Mouse (Mus musculus) left cerebral cortex, postnatal 10 days (tissue): Measurements from ENCODE around the gene 4933424G06Rik. TPM values are rescaled to one million over a fixed set of nuclear protein-coding genes. Genes with fewer than 3 reads are reported as not detected.
A peak's percentile ranks its signal among the peaks of the same experiment; 100 is the strongest.

Source experiments
- DNase-seq, 2 experiments: peaks; one replicate each; pipeline ENCODE4 v3.0.0; 2021 to 2022; ENCODE audit warnings: low spot score in 2 of 2, mixed read lengths in 1 of 2; ENCODE audit errors: extremely low spot score in 1 of 2
- intact Hi-C: fragments of 180-260 bp; cut with DNase I; formaldehyde crosslinking; loops from one replicate; pipeline ENCODE4 v1.15.1; 2025
- total RNA-seq, 2 experiments: library from RNA; stranded (reverse); gene quantifications; 2 replicates each; pipeline ENCODE4 v1.2.3; 2021

4933424G06Rik gene
- total RNA-seq, 2 experiments from 2014 or later = 0.71 to 0.81 TPM

GRCm38 (mm10) chr1:36761061-36761460 is 51.1 kb downstream of the 4933424G06Rik start:
- intact Hi-C loops = no loop called here

GRCm38 (mm10) chr1:36761568-36761967 is 51.6 kb downstream of the 4933424G06Rik start, which contains the start of gene Zap70:
Gene Zap70 (plus strand): TSS chr1:36761798.
- intact Hi-C loops = no loop called here

More at GRCm38 (mm10) chr1:36761061-36761460, 51.1 kb downstream of the 4933424G06Rik start:
- DNase-seq = peak in 1 of 2 experiments; percentile 9

GRCm38 (mm10) chr1:36766431-36767205 is 56.7 kb downstream of the 4933424G06Rik start:
- intact Hi-C loops = no loop called here
- peak in 1 of 2 experiments; percentile 10 for DNase-seq

More at GRCm38 (mm10) chr1:36761568-36761967, 51.6 kb downstream of the 4933424G06Rik start, which contains the start of gene Zap70:
- DNase-seq = peak in 1 of 2 experiments; percentile 16

- DNase-seq = no peak
- intact Hi-C loops = no loop called here
These were observed 57.4 kb downstream of the 4933424G06Rik start for GRCm38 (mm10) chr1:36767321-36767720.

GRCm38 (mm10) chr1:36768786-36769185 is 58.8 kb downstream of the 4933424G06Rik start:
- DNase-seq = no peak
- intact Hi-C loops = no loop called here

- no peak for DNase-seq
- intact Hi-C loops = no loop called here
These were observed 60.0 kb downstream of the 4933424G06Rik start for GRCm38 (mm10) chr1:36769951-36770350.

- intact Hi-C loops = no loop called here
- DNase-seq = no peak
These were observed 61.0 kb downstream of the 4933424G06Rik start for GRCm38 (mm10) chr1:36770998-36771397.

GRCm38 (mm10) chr1:36772198-36772934 is 62.4 kb downstream of the 4933424G06Rik start:
- intact Hi-C loops = no loop called here
- no peak for DNase-seq

- intact Hi-C loops = loop anchor here (5.0 kb wide), 1 partner anchor 472 kb away; no protein-coding TSS in a partner anchor
- DNase-seq = no peak
These were observed 70.8 kb downstream of the 4933424G06Rik start for GRCm38 (mm10) chr1:36780793-36781192.

GRCm38 (mm10) chr1:36782476-36782875 is 72.5 kb downstream of the 4933424G06Rik start:
- intact Hi-C loops = loop anchor here (5.0 kb wide), 1 partner anchor 470 kb away; no protein-coding TSS in a partner anchor
- DNase-seq = no peak

- peak; percentile 83 to 85 for DNase-seq
- intact Hi-C loops = loop anchor here (5.0 kb wide), 1 partner anchor 468 kb away; no protein-coding TSS in a partner anchor
These were observed 74.6 kb downstream of the 4933424G06Rik start for GRCm38 (mm10) chr1:36784365-36785134.

- DNase-seq = peak; percentile 27 to 74
- intact Hi-C loops = no loop called here
These were observed 75.3 kb downstream of the 4933424G06Rik start for GRCm38 (mm10) chr1:36785238-36785641.

GRCm38 (mm10) chr1:36786377-36786776 is 76.4 kb downstream of the 4933424G06Rik start:
- intact Hi-C loops = no loop called here
- DNase-seq = no peak

- intact Hi-C loops = no loop called here
- no peak for DNase-seq
These were observed 79.5 kb downstream of the 4933424G06Rik start for GRCm38 (mm10) chr1:36789416-36789815.

GRCm38 (mm10) chr1:36796711-36797110 is 86.8 kb downstream of the 4933424G06Rik start:
- no peak for DNase-seq
- intact Hi-C loops = no loop called here

GRCm38 (mm10) chr1:36797481-36797880 is 87.5 kb downstream of the 4933424G06Rik start:
- DNase-seq = peak in 1 of 2 experiments; percentile 58
- intact Hi-C loops = no loop called here

GRCm38 (mm10) chr1:36800379-36801011 is 90.5 kb downstream of the 4933424G06Rik start:
- intact Hi-C loops = no loop called here
- no peak for DNase-seq

- intact Hi-C loops = no loop called here
- DNase-seq = no peak
These were observed 94.3 kb downstream of the 4933424G06Rik start for GRCm38 (mm10) chr1:36804259-36804658.
